In genomic region chr16:30234077-30234476, GRCm38 (mm10) we compare ENCODE assay signal across 23 mouse cellular contexts. TPM values are rescaled to one million over a fixed set of nuclear protein-coding genes. Genes with fewer than 3 reads are reported as not detected.
DNase-seq lines count a peak whose midpoint lies in the region; ATAC-seq and TF ChIP-seq lines count a peak whose summit lies in the region.
"Had no signal": no experiment of that assay in that cellular context is flagged by ENCODE, and none has a peak within 500 bp of the region (broad histone marks: within the 10 kb centered on the region; RNA-seq: fewer than 3 reads in every experiment).

No protein-coding gene starts in this region.

- H3K9me3 ChIP-seq in stomach, postnatal 0 days (ENCODE audit: control insufficient read depth, low read length) = no peaks in the 10 kb centered on the region
- no peaks in the 10 kb centered on the region for H3K9me3 ChIP-seq in hindbrain, embryonic 12.5 days (replicated peaks)
- H3K9me3 ChIP-seq: forebrain, embryonic 10.5 days; heart, embryonic 10.5 days; limb, embryonic 12.5 days; liver, embryonic 13.5 days; midbrain, embryonic 10.5 days; neural tube, embryonic 12.5 days had no signal

- no peak overlapping the region for H3K27ac ChIP-seq in thymus, adult 2 months (ENCODE audit: control insufficient read depth, insufficient read depth, low read length)
- no peak overlapping the region for H3K27ac ChIP-seq in stomach, postnatal 0 days (replicated peaks)
- no peak overlapping the region for H3K27ac ChIP-seq in hindbrain, embryonic 12.5 days
- H3K27ac ChIP-seq: forebrain, embryonic 10.5 days; heart, embryonic 10.5 days; limb, embryonic 12.5 days; liver, embryonic 13.5 days; midbrain, embryonic 10.5 days; neural tube, embryonic 12.5 days had no signal

- no peak overlapping the region for H3K4me3 ChIP-seq in thymus, adult 2 months (ENCODE audit: control insufficient read depth, insufficient read depth, low read length)
- H3K4me3 ChIP-seq in stomach, postnatal 0 days (ENCODE audit: low read depth, low read length) = no peak overlapping the region
- no peak overlapping the region for H3K4me3 ChIP-seq in hindbrain, embryonic 12.5 days
- H3K4me3 ChIP-seq: forebrain, embryonic 10.5 days; heart, embryonic 10.5 days; limb, embryonic 12.5 days; liver, embryonic 13.5 days; midbrain, embryonic 10.5 days; neural tube, embryonic 12.5 days had no signal

- H3K9ac ChIP-seq in stomach, postnatal 0 days (ENCODE audit: low read length) = no peak overlapping the region
- no peak overlapping the region for H3K9ac ChIP-seq in hindbrain, embryonic 12.5 days
- H3K9ac ChIP-seq: forebrain, postnatal 0 days; limb, embryonic 12.5 days; liver, embryonic 13.5 days; lung, embryonic 14.5 days; neural tube, embryonic 12.5 days had no signal

- no peaks in the 10 kb centered on the region for H3K27me3 ChIP-seq in thymus, adult 2 months (ENCODE audit: control insufficient read depth, insufficient read depth, low read length)
- no peaks in the 10 kb centered on the region for H3K27me3 ChIP-seq in stomach, postnatal 0 days (ENCODE audit: control insufficient read depth, insufficient read depth, low read length)
- peaks cover 85% of the 10 kb centered on the region for H3K27me3 ChIP-seq in hindbrain, embryonic 12.5 days

- peak; percentile 36 for DNase-seq in thymus, postnatal 14 days
- DNase-seq in thymus, adult 2 months = no peak
- peak; percentile 29 for DNase-seq in ES-CJ7 (ENCODE audit: low read depth, low spot score)
- no peak for DNase-seq in stomach, postnatal 0 days (ENCODE audit: low spot score)
- DNase-seq in adrenal gland, adult 2 months = no peak
- DNase-seq: adrenal gland, postnatal 14 days; cerebellum, postnatal 10 days; forebrain, postnatal 0 days; kidney, postnatal 36 days; liver, embryonic 13.5 days; lung, embryonic 14.5 days; lung, postnatal 36 days had no signal

- TF ChIP-seq CTCF in thymus, adult 2 months (IDR thresholded peaks at IDR 0.05; ENCODE audit: borderline replicate concordance, control insufficient read depth, extremely low read depth, insufficient read depth, low read length, poor library complexity) = no peak
- no peak for TF ChIP-seq CTCF in stomach, postnatal 0 days (IDR thresholded peaks at IDR 0.05; ENCODE audit: low read depth)

- ATAC-seq in inflammation-experienced regulatory T-cells, adult 6 months = peak; percentile 32
- no peak for ATAC-seq in stomach, postnatal 0 days (ENCODE audit: low FRiP score, low TSS enrichment)
- ATAC-seq in hindbrain, embryonic 12.5 days (ENCODE audit: low FRiP score) = no peak
- ATAC-seq: forebrain, postnatal 0 days had no signal

- no peaks in the 10 kb centered on the region for H3K36me3 ChIP-seq in thymus, adult 2 months (ENCODE audit: control insufficient read depth, insufficient read depth, low read length)
- no peaks in the 10 kb centered on the region for H3K36me3 ChIP-seq in stomach, postnatal 0 days (ENCODE audit: control insufficient read depth, insufficient read depth, low read length)
- no peaks in the 10 kb centered on the region for H3K36me3 ChIP-seq in hindbrain, embryonic 12.5 days
- H3K36me3 ChIP-seq: forebrain, embryonic 10.5 days; heart, embryonic 10.5 days; limb, embryonic 12.5 days; liver, embryonic 13.5 days; midbrain, embryonic 10.5 days; neural tube, embryonic 12.5 days had no signal

- no peak overlapping the region for H3K4me2 ChIP-seq in stomach, postnatal 0 days (replicated peaks; ENCODE audit: low read depth)
- no peak overlapping the region for H3K4me2 ChIP-seq in hindbrain, embryonic 12.5 days (replicated peaks)
- H3K4me2 ChIP-seq: limb, embryonic 12.5 days; liver, embryonic 13.5 days; lung, embryonic 14.5 days; neural tube, embryonic 12.5 days had no signal

- H3K4me1 ChIP-seq in thymus, adult 2 months (replicated peaks; ENCODE audit: control insufficient read depth, insufficient read depth, low read length) = peaks cover 19% of the 10 kb centered on the region
- 0 out of 2 replicates have a peak, but pooled peaks cover 4% of the 10 kb centered on the region for H3K4me1 ChIP-seq in stomach, postnatal 0 days (replicated peaks; ENCODE audit: control insufficient read depth, insufficient read depth)
- H3K4me1 ChIP-seq in hindbrain, embryonic 12.5 days = peaks cover 12% of the 10 kb centered on the region

- 4% methylated on average over 8 of the region's 8 CpGs for WGBS in thymus, adult 2 months
- 64% methylated on average over 8 of the region's 8 CpGs for WGBS in stomach, postnatal 0 days
- 51% methylated on average over 8 of the region's 8 CpGs for whole genome bisulfite sequencing in hindbrain, embryonic 12.5 days

- TF ChIP-seq POLR2A in thymus, adult 2 months (IDR thresholded peaks at IDR 0.05; ENCODE audit: control insufficient read depth, extremely low read depth, insufficient read depth, low read length, poor library complexity) = no peak

- TF ChIP-seq EP300 in stomach, postnatal 0 days (optimal IDR thresholded peaks at IDR 0.05) = no peak

RNA-seq across cellular contexts. Expression of gene Cpn2, which starts 33.2 kb away (rescaled TPM):
- 0.54 and 1.1 TPM in 2 replicates for polyA plus RNA-seq in thymus, adult 2 months (2012; rRNA removed)
- not detected for polyA plus RNA-seq in inflammation-experienced regulatory T-cells, adult 6 months (2017; shearing (Covaris generic))
- polyA plus RNA-seq in stomach, postnatal 0 days (2015; fragmentation: Nextera tagmentation; extraction: Ambion mirVana) = 0.04 TPM in 1 of 2 replicates, not detected in the other
- not detected in 2 replicates for polyA plus RNA-seq in hindbrain, embryonic 12.5 days (2016; fragmentation: Nextera tagmentation; extraction: Ambion mirVana)
- total RNA-seq in adrenal gland, adult 2 months (2021) = 1 to 10 TPM; 2.4 to 3.6 TPM
- polyA plus RNA-seq in adrenal gland, adult 2 months (2012; rRNA removed) = 1.2 and 1.7 TPM in 2 replicates
- total RNA-seq: forebrain, postnatal 0 days had no signal
- polyA plus RNA-seq: brain, embryonic 14.5 days; forebrain, embryonic 10.5 days; forebrain, postnatal 0 days; hindbrain, embryonic 11.5 days; kidney, embryonic 14.5 days; limb, embryonic 12.5 days; lung, embryonic 14.5 days; midbrain, embryonic 10.5 days; neural tube, embryonic 12.5 days had no signal

RNA-seq across cellular contexts. Expression of gene Lrrc15, which starts 49.0 kb away (rescaled TPM):
- 0.45 and 0.51 TPM in 2 replicates for polyA plus RNA-seq in thymus, adult 2 months (2012; rRNA removed)
- polyA plus RNA-seq in inflammation-experienced regulatory T-cells, adult 6 months (2017; shearing (Covaris generic)) = under 1 TPM in 1 of 3 experiments, not detected in 2; 0.07 TPM
- polyA plus RNA-seq in stomach, postnatal 0 days (2015; fragmentation: Nextera tagmentation; extraction: Ambion mirVana) = 0.76 and 0.87 TPM in 2 replicates
- 0.53 and 1.3 TPM in 2 replicates for polyA plus RNA-seq in hindbrain, embryonic 12.5 days (2016; fragmentation: Nextera tagmentation; extraction: Ambion mirVana)
- total RNA-seq in adrenal gland, adult 2 months (2021) = under 1 TPM in 1 of 2 experiments, not detected in 1; 0.06 TPM
- polyA plus RNA-seq in adrenal gland, adult 2 months (2012; rRNA removed) = 0.02 TPM in 2 replicates
- polyA plus RNA-seq: liver, embryonic 13.5 days; small intestine, adult 2 months had no signal

Comparison
In these comparisons a context has a peak if more than half of its experiments do, and no peak if none do; other contexts are left out.
1. DNase-seq: peak in thymus, postnatal 14 days (single experiment) and ES-CJ7 (single experiment); none in thymus, adult 2 months (single experiment), stomach, postnatal 0 days (single experiment) and adrenal gland, adult 2 months (single experiment).